Mouse (Mus musculus) erythroblast, adult 5-6 weeks (primary cell): Measurements from ENCODE around the gene Agk. TPM values are rescaled to one million over a fixed set of nuclear protein-coding genes. Genes with fewer than 3 reads are reported as not detected.

Experiments used
- ATAC-seq: replicated peaks from 2 replicates; pipeline ENCODE4 v1.8.0; 2016; ENCODE audit warnings: moderate number of reproducible peaks, mild to moderate bottlenecking, moderate TSS enrichment, inconsistent platforms; ENCODE audit not compliant: poor library complexity, low FRiP score, severe bottlenecking
- total RNA-seq, 2 experiments: library from RNA; stranded (forward) in 1 of 2; stranded (reverse) in 1 of 2; fragments of 150-400 nt in 1 of 2; fragments of 200-764, 138-1000 nt in 1 of 2; gene quantifications; 2 replicates each; pipeline versions ENCODE4 v1.2.3 to v1.2.4; 2015 to 2017; ENCODE audit warnings: low replicate concordance in 2 of 2

Gene Agk
- total RNA-seq (2015; ENCODE audit: low replicate concordance) (5.0 and 5.9 TPM in 2 replicates), total RNA-seq (2017; ENCODE audit: low replicate concordance) (2.8 and 4.0 TPM in 2 replicates)

GRCm38 (mm10) chr6:40324897-40325841, at the start of gene Agk:
Agk (plus strand) TSS chr6:40325172.
- peak; percentile 80 for ATAC-seq

GRCm38 (mm10) chr6:40300707-40301106, 24.3 kb upstream of the Agk start:
- ATAC-seq: no peak

DNA sequence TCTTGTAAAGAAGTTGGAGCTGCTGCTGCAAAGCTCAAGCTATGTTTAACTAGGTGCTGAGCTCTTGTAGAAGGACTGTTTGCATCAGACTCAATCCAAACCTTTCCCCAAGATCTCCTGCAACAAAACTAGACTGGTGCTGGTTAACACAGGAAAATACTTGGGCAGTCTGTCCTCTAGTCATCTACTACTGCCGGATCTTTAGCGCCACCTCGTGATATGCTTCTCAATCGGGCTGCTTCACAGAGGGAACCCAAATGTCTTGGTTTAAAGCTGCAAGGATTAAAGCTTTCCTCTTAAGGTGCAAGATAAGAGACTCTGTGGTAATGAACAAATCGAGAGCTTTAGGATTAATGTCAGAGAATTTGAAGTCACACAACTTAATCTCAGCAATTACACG, 21.6 kb upstream of the Agk start:
- no peak for ATAC-seq

GRCm38 (mm10) chr6:40304972-40305371, 20.0 kb upstream of the Agk start:
- no peak for ATAC-seq

GRCm38 (mm10) chr6:40326341-40326740, 1.4 kb downstream of the Agk start:
- no peak for ATAC-seq

DNA sequence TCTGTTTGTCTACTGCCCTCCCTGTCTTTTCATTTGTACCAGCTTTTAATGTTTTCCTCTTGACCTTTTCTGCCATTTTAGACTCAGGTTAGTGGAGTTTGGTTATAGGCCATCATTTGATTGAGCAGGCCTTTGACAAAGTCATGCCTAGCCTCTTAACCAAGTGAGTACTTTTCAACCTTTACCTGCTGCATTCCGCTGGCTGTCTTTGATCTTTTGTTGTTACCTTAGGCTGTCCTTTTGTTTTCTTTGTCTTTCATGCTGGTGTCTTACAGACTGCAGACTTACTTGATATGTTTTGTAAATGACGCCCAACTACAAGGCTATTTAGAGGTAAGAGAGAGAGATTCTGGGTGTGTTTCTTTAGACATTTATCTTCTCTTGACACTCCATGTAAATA, 8.5 kb downstream of the Agk start:
- no peak for ATAC-seq

DNA sequence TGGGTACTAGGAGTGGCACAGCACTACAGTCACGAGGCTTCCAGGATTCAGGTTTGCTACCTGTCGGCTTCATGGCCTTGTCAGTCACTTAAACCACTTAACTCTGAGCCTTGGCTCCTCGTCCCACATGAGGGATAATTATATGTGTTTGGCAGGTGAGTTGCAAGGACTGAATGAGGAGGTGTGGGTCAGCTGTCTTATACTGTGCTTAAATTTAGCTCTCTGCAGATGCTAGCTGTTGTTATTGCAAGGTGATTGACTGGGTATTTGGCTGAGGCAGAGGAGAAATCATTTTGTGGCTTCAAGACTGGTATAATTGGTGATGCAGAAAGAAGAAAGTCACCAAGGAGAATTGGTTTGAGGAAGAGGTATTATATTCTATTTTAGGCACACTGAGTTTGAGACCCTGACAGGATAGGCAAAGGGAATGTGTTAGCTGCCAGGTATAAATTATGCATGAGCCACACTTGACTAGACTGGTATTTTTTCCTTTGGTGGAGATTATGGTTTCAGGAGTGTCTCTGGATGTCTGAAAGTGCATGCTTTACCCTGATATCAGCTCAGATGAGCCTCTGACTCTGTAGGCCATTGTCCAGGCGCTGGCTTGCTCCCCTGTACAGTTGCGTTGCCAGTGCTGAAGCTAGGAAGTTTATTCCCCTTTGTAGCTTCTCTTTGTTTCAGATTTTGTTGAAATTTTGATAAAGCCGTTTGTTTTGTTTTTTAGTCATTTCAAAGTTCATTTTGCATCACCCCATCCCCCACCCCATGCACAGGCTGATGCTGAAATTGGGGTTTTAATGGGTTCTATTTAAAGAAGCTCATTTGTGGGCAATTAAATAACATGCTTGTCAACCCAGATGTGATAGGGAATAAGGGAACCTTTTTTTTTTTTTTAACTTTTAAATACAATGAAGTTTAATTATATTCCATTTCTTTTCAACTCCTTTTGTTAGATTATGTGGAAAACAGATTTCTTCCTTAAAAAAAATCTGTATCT, 12.1 kb downstream of the Agk start:
- ATAC-seq: no peak

DNA sequence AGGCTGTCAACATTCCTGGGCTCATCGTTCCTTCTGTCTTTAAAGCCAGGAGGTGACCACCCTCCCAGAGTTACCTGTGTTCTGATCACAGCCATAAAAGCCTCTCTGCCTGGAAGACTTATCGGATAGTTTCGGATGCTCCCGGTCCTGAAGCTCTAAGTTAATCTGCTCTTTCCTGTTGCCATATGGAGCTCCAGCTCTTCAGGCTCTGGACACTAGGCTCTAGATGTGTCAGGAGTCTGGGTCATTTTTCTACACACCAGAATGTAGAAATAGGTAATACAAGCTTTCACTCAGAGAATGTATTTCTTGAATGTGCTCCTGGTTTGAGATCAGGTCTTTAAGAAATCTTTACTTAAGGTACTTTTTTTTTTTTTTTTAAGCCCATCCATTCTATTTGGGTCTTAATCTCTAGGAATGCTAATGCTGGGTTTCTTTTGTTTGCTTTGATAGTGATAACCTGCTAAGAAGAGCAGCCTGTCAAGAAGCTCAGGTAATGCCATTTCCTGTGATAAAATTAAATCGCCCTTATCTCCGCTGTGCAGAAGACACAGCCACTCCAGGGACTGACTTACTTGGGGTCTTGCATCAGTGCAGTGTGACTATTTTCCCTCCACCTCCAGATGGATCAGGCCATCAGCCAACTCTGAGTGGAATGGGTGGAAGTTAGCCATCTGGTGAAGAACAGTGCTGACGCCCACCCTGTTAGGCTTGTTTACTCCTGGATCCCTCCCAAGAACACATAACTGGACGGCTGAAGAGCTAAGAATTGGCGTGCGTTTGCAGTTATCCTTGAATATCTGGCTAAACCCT, 22.2 kb downstream of the Agk start:
- ATAC-seq: no peak

DNA sequence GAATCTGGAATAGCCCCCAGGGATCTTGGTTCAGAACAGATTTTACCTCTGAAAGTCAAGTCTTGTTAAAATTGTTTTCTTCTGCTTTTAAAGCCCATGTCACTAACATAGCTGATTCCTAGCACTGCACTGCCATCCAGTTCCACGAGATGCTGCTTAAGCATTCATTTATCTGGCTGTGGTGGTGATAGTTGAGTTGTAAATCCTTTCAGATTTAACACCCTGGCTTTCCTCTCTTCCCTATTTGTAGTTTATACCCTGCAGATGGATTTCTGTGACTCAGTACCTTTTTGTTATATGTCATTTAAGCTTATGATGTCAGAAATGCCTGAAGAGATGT, 22.8 kb downstream of the Agk start:
- no peak for ATAC-seq

GRCm38 (mm10) chr6:40350041-40350440, 25.1 kb downstream of the Agk start:
- no peak for ATAC-seq

- ATAC-seq: no peak
Measured at GRCm38 (mm10) chr6:40350856-40351255, 25.9 kb downstream of the Agk start.

- no peak for ATAC-seq
Measured at GRCm38 (mm10) chr6:40353360-40353759, 28.4 kb downstream of the Agk start.

DNA sequence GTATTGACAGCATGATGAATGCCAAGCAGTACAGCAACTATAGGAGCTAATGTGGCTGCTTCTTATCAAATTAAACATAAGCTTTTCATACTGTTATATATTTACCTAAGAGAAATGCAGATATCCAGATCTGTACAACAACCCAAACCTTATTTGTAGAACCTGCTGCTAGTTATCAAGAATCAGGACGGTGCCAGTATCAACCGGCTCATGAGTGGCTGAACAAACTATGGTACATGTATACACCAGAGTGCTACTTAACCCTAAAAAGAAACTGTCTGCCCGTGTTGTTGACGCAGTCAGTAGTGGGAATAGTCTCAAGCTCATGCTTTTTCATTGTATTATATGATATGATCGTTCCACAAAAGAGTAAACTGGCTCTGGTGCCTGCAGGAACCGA, 46.1 kb downstream of the Agk start:
- no peak for ATAC-seq

- ATAC-seq: no peak
Measured at GRCm38 (mm10) chr6:40380181-40380580, 55.2 kb downstream of the Agk start.

DNA sequence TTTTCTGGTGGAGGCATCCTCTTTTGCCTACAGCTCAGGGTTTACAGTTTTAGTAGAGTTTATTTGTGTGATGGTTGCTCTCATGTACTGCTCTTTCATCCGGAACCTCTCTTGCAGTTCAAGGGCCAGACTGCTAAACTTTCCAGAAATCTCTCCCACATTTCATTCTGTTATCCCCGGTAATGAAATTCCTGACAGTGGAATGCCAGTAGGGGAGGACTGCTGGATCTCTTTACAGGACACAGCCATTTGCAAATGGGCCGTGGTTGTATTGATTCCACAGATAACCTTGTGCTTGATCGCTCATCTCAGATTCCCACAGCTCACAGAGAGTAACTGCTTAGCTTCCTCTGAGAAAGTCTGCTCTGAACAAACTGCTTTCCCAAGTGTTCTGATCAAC, 56.9 kb downstream of the Agk start:
- ATAC-seq: no peak

GRCm38 (mm10) chr6:40385682-40386081, 60.7 kb downstream of the Agk start:
- ATAC-seq: no peak

- ATAC-seq: no peak
Measured at GRCm38 (mm10) chr6:40388660-40389059, 63.7 kb downstream of the Agk start.

DNA sequence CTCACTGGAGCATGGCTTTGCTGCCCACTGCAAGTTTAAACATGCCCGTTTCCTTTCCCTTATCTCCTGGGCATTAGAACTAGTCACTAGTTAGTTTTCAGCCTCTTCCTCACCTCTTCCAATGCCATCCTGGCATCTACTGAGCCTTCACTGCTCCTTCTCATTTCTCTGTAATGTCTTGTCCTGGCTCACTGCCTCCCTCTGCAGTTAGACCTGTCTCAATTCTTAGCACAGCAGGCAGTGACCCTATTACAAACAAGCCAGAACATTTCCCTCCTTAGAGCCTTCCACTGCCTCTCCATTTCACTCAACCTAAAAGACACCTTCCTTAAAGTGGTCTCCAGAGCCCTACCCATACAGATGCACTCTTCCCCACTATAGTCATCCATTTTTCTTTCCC, 66.0 kb downstream of the Agk start:
- ATAC-seq: no peak

DNA sequence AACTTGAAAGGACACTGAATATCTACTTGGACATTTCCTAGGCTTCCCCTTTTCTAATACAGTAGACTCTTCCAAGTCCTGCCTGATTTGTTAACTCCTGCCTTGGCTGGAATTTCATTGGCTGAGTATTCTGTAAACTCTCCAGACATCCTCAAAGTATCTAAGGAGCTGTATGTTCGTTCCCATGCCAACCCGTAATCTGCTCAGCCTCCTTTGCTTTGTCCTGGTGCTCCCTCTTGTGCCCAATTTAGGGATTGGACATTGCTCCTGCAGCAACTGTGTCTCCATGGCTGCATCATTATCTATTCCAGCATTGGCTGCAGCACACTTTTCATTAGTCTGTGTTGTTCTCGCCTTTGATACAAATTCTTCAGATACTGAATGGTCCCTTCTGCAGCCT, 68.2 kb downstream of the Agk start:
- no peak for ATAC-seq

- no peak for ATAC-seq
Measured at GRCm38 (mm10) chr6:40402031-40402430, 77.1 kb downstream of the Agk start.
